Mouse (Mus musculus) liver, embryonic 14.5 days (tissue): ENCODE measurements around the gene Gm10401. TPM values are rescaled to one million over a fixed set of nuclear protein-coding genes. Genes with fewer than 3 reads are reported as not detected.

Experiments
- ATAC-seq: fragments of 200-750 bp; cut with Nextera tagmentation; 2 replicates; pipeline ENCODE4 v1.8.0; 2017; ENCODE audit warnings: moderate number of reproducible peaks, mild to moderate bottlenecking, moderate library complexity; ENCODE audit not compliant: insufficient read depth
- DNase-seq, 3 experiments: peaks; one replicate each; pipeline ENCODE4 v3.0.0-alpha.2; 2012 to 2013; ENCODE audit warnings: low read depth in 3 of 3, low spot score in 3 of 3
- H3K27ac ChIP-seq: fragments of 300-500 bp; sonication (generic); 2 replicates; pipeline ENCODE4 v1.5.1; 2014; ENCODE audit warnings: moderate library complexity, mild to moderate bottlenecking, control low read depth, inconsistent platforms
- H3K27me3 ChIP-seq: fragments of 300-500 bp; sonication (generic); 2 replicates; pipeline ENCODE4 v1.6.1; 2014; ENCODE audit warnings: mild to moderate bottlenecking, low read length, moderate library complexity; ENCODE audit not compliant: control insufficient read depth, insufficient read depth
- H3K36me3 ChIP-seq: fragments of 300-500 bp; sonication (generic); replicated peaks from 2 replicates; pipeline ENCODE4 v1.6.1; 2014; ENCODE audit warnings: low read depth; ENCODE audit not compliant: control insufficient read depth, insufficient read depth
- H3K4me1 ChIP-seq, 2 experiments: fragments of 200-500 bp in 1 of 2; fragments of 300-500 bp in 1 of 2; sonication (generic) in 1 of 2; replicated peaks; 2 replicates each; pipeline ENCODE4 v1.6.1; 2012 to 2014; ENCODE audit warnings: antibody characterized with exemption in 1 of 2, inconsistent platforms in 1 of 2, low read length in 1 of 2; ENCODE audit not compliant: control insufficient read depth in 2 of 2, insufficient read depth in 2 of 2
- H3K4me2 ChIP-seq: fragments of 300-500 bp; sonication (generic); 2 replicates; pipeline ENCODE4 v1.6.1; 2014; ENCODE audit warnings: low read depth, mild to moderate bottlenecking, control low read depth, moderate library complexity
- H3K4me3 ChIP-seq, 2 experiments: fragments of 200-500 bp in 1 of 2; fragments of 300-500 bp in 1 of 2; sonication (generic) in 1 of 2; 2 replicates each; pipeline ENCODE4 v1.5.1; 2012 to 2014; ENCODE audit warnings: low read depth in 2 of 2, low read length in 2 of 2, mild to moderate bottlenecking in 2 of 2, control low read depth in 1 of 2, inconsistent platforms in 1 of 2, moderate library complexity in 1 of 2; ENCODE audit not compliant: insufficient read depth in 1 of 2
- H3K9ac ChIP-seq: fragments of 300-500 bp; sonication (generic); replicated peaks from 2 replicates; pipeline ENCODE4 v1.6.1; 2014; ENCODE audit warnings: mild to moderate bottlenecking, control low read depth, moderate library complexity
- H3K9me3 ChIP-seq: fragments of 300-500 bp; sonication (generic); 2 replicates; pipeline ENCODE4 v1.6.1; 2016; ENCODE audit warnings: low read length, mixed read lengths; ENCODE audit not compliant: control insufficient read depth
- CTCF ChIP-seq: IDR thresholded peaks from 2 replicates; pipeline ENCODE4 v1.5.1; 2016; ENCODE audit warnings: antibody characterized with exemption, low read depth, control low read depth
- EP300 ChIP-seq: IDR thresholded peaks from 2 replicates; pipeline ENCODE4 v1.6.1; 2016; ENCODE audit warnings: antibody characterized with exemption, low read depth
- WGBS: fragments of 180-500 bp; shearing (Covaris S2); extraction: QIAGEN DNeasy Blood & Tissue Kit; methylation state at CpG from one replicate; pipeline ENCODE4 v1.1.7; 2014; ENCODE audit not compliant: insufficient replicate concordance; 5-methylcytosine and 5-hydroxymethylcytosine counted together
- polyA plus RNA-seq, 2 experiments: library from polyadenylated mRNA; depleted of rRNA in 1 of 2; stranded (reverse) in 1 of 2; unstranded in 1 of 2; fragments of >200 nt; fragmentation: Nextera tagmentation in 1 of 2; extraction: Ambion mirVana in 1 of 2; gene quantifications; 2 replicates each; pipeline versions ENCODE4 v1.2.1 to v1.2.3; 2012 to 2014

The Gm10401 gene
- polyA plus RNA-seq, 2 experiments: 0.07 to 14.0 TPM

- ATAC-seq (peak; percentile 97), DNase-seq (peak; percentile 67 to 81 (median 71))
- Histone ChIP-seq H3K4me1 (peaks cover 0 to 7% of the 10 kb centered on the region in 2 experiments; a peak in 2 of 4 replicates), H3K4me2 (peak within 1 kb of the TSS; percentile 76), H3K36me3 (no peaks in the 10 kb centered on the region; the same call in 1 of the 2 replicates), H3K4me3 (peak within 1 kb of the TSS; percentile 76 to 87), H3K27ac (no peak within 1 kb of the TSS), H3K27me3 (no peaks in the 10 kb centered on the region), H3K9me3 (no peaks in the 10 kb centered on the region), H3K9ac (peak within 1 kb of the TSS; percentile 62)
- WGBS: under 1% methylated on average over 74 of the region's 81 CpGs
- TF ChIP-seq EP300 (no peak), CTCF (no peak)
Measured at GRCm38 (mm10) chr5:115134234-115135165, 36.4 kb upstream of the Gm10401 start, which contains the start of gene Unc119b. TSS of gene Unc119b (minus strand) at chr5:115134975.

DNA sequence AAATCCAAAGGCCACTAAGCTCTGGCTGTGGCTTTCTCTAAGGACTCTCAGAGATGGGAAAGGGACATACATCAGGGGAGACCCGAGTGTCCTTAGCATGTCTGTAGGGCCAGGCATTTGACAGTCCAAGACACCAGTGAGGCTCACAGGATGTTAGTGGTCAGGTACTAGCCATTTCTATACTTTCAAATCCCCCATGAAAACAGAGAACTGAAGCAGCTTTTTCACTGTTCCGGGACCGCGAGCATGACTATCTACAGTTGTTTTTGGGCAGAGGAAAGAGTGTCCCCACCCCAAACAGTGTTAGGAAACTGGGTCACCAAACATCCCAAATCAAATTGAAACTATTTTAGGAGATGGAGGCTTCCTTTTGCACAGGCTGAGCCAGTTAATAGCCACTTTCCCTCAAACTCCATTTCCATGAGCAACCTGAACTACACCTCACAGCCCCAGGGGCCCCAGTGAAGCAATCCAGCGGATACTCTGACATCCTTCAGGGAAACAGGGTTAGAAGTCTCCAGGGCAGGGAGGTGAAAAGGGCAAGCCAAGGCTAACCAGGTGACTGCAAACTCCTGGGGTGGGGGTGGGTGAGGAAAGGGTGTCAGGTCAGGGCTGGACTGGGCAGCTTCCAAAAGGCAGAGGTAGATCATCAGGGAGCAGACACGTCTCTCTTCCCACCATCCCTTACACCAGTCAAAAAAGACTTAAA is 35.4 kb upstream of the Gm10401 start:
- no peaks in the 10 kb centered on the region; the same call in 1 of the 2 replicates for H3K36me3 ChIP-seq
- TF ChIP-seq EP300 (no peak), CTCF (no peak)
- no peak for ATAC-seq
- peak overlapping the region; percentile 76 for H3K4me2 ChIP-seq
- peak overlapping the region; percentile 18 to 76; a peak in 3 of 4 replicates for H3K4me3 ChIP-seq
- no peak for DNase-seq
- no peak overlapping the region for H3K27ac ChIP-seq
- 61% methylated on average over 6 of the region's 6 CpGs for WGBS
- no peaks in the 10 kb centered on the region for H3K9me3 ChIP-seq
- peaks cover 0 to 7% of the 10 kb centered on the region in 2 experiments; a peak in 2 of 4 replicates for H3K4me1 ChIP-seq
- H3K27me3 ChIP-seq: no peaks in the 10 kb centered on the region
- no peak overlapping the region for H3K9ac ChIP-seq

- Histone ChIP-seq H3K27ac (no peak overlapping the region), H3K9ac (no peak overlapping the region), H3K4me2 (no peak overlapping the region), H3K36me3 (no peaks in the 10 kb centered on the region; the same call in 1 of the 2 replicates), H3K4me1 (peaks cover 0 to 7% of the 10 kb centered on the region in 2 experiments; a peak in 2 of 4 replicates), H3K27me3 (no peaks in the 10 kb centered on the region), H3K4me3 (no peak overlapping the region), H3K9me3 (no peaks in the 10 kb centered on the region)
- DNase-seq (no peak), ATAC-seq (no peak)
- WGBS: 83% methylated on average over 8 of the region's 8 CpGs
- TF ChIP-seq CTCF (no peak), EP300 (no peak)
Measured at GRCm38 (mm10) chr5:115132465-115132864, 34.4 kb upstream of the Gm10401 start.

GRCm38 (mm10) chr5:115129328-115129727 is 31.2 kb upstream of the Gm10401 start:
- H3K4me1 ChIP-seq: peaks cover 0 to 7% of the 10 kb centered on the region in 2 experiments; a peak in 2 of 4 replicates
- H3K4me3 ChIP-seq: no peak overlapping the region
- H3K36me3 ChIP-seq: no peaks in the 10 kb centered on the region; the same call in 1 of the 2 replicates
- H3K9ac ChIP-seq: no peak overlapping the region
- TF ChIP-seq EP300: no peak
- no peak for TF ChIP-seq CTCF
- H3K27ac ChIP-seq: no peak overlapping the region
- DNase-seq: no peak
- H3K4me2 ChIP-seq: no peak overlapping the region
- 83% methylated on average over 6 of the region's 6 CpGs for WGBS
- no peak for ATAC-seq
- no peaks in the 10 kb centered on the region for H3K9me3 ChIP-seq
- H3K27me3 ChIP-seq: no peaks in the 10 kb centered on the region
